Mouse (Mus musculus) liver, embryonic 14.5 days (tissue): Measurements from ENCODE around the gene Taf5l.
A peak's percentile ranks its signal among the peaks of the same experiment; 100 is the strongest.

Source experiments
- CTCF ChIP-seq: IDR thresholded peaks from 2 replicates; pipeline ENCODE4 v1.5.1; 2016; ENCODE audit warnings: antibody characterized with exemption, low read depth, control low read depth
- EP300 ChIP-seq: IDR thresholded peaks from 2 replicates; pipeline ENCODE4 v1.6.1; 2016; ENCODE audit warnings: antibody characterized with exemption, low read depth

GRCm38 (mm10) chr8:124002546-124003108, 18.6 kb downstream of the Taf5l start:
- TF ChIP-seq CTCF (peak; percentile 14; the same call in 1 of the 2 replicates), EP300 (no peak)
